Mouse (Mus musculus): Measurements from ENCODE around the gene Ostf1. TPM values are rescaled to one million over a fixed set of nuclear protein-coding genes. Genes with fewer than 3 reads are reported as not detected.

The Ostf1 gene
- total and polyA plus RNA-seq, 3 experiments = 110 to 175 (median 131) TPM

DNA sequence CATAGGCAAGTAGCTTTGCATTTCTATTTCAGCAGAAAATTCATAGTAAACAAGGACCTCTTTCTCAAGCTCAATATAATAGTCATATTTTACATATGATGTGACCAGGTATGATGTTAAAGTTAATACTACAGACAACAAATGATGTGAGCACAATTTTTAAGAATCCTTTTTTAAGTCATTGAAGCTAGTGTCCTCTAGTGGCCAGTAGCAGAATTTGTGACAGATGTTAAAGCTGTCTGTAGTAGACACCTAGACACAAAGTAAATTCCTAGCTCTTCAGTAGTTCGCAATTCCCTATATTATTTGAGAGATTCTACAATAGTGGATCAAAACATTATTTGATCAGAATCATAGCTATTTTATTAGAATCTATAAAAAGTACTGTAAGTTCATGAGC lies 73.9 kb downstream of the Ostf1 start:
- in situ Hi-C loops (cut with MboI; ENCODE audit: low pct_ligation_motif_present, low pct_unique_long_range_greater_than_20kb, low sequenced_read_pairs) = no loop called here
- Histone ChIP-seq H3K9me3 (replicated peaks; ENCODE audit: low read length) (no peaks in the 10 kb centered on the region), H3K4me1 (ENCODE audit: control insufficient read depth in 1 of 2, insufficient read depth in 2 of 2) (no peaks in the 10 kb centered on the region), H3K79me2 (replicated peaks; ENCODE audit: control insufficient read depth, extremely low read depth, insufficient read depth, poor library complexity, severe bottlenecking) (no peaks in the 10 kb centered on the region), H3K4me2 (ENCODE audit: insufficient read depth, low read depth, poor library complexity, severe bottlenecking) (no peak overlapping the region), H3K4me3 (replicated peaks in 1 of 3; ENCODE audit: low read depth in 2 of 3, low read length in 2 of 3, poor library complexity in 1 of 3) (no peak overlapping the region), H3K9ac (ENCODE audit: insufficient read depth, low read depth) (no peak overlapping the region), H3K36me3 (replicated peaks in 1 of 2; ENCODE audit: control insufficient read depth in 1 of 2, insufficient read depth in 1 of 2, low read length in 1 of 2) (no peaks in the 10 kb centered on the region), H3K27me3 (replicated peaks) (no peaks in the 10 kb centered on the region), H3K27ac (ENCODE audit: insufficient read depth, low read depth) (no peak overlapping the region)
- no peak for DNase-seq (ENCODE audit: extremely low read depth)
- dilution Hi-C loops (cut with MboI; ENCODE audit: extremely low pct_ligation_motif_present, extremely low pct_unique_long_range_greater_than_20kb, low sequenced_read_pairs) = no loop called here
- peak; percentile 77 for TF ChIP-seq RAD21 (IDR thresholded peaks at IDR 0.05; ENCODE audit: low read depth, low read length)
- TF ChIP-seq EP300 (IDR thresholded peaks at IDR 0.05; ENCODE audit: low read length) = 0 out of 2 replicates have a peak, but pooled peaks have one; percentile 12
- TF ChIP-seq SMC3 (IDR thresholded peaks at IDR 0.05; ENCODE audit: low read depth, low read length) = peak; percentile 66
- peak; percentile 61 to 79 for TF ChIP-seq CTCF (conservative IDR thresholded peaks at IDR 0.05 in 1 of 2, IDR thresholded peaks at IDR 0.05 in 1 of 2; ENCODE audit: low read depth in 2 of 2, low read length in 2 of 2)
- TF ChIP-seq TCF12 (IDR thresholded peaks at IDR 0.05; ENCODE audit: low read depth, low read length) = no peak

DNA sequence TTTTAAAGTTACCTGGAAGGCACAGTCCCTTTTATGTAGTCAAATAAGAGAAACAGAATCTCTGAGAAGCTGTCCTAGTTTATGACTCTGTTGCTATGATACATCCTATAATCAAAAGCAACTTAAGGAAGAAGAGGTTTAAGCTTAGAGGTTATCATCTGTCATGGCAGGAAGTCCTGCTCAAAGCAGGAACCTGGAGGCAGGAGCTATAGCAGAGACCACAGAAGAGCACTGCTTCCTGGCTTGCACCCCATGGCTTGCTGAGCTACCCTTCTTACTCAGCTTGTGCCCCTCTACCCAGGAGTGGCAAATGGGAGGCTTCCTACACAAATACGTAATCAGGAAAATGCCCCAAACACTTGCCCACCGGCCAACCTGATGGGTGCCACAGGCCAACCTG lies 76.0 kb downstream of the Ostf1 start:
- no peak overlapping the region for H3K9ac ChIP-seq (ENCODE audit: insufficient read depth, low read depth)
- DNase-seq (ENCODE audit: extremely low read depth) = no peak
- H3K4me2 ChIP-seq (ENCODE audit: insufficient read depth, low read depth, poor library complexity, severe bottlenecking) = no peak overlapping the region
- H3K9me3 ChIP-seq (replicated peaks; ENCODE audit: low read length) = no peaks in the 10 kb centered on the region
- no peaks in the 10 kb centered on the region for H3K36me3 ChIP-seq (replicated peaks in 1 of 2; ENCODE audit: control insufficient read depth in 1 of 2, insufficient read depth in 1 of 2, low read length in 1 of 2)
- no peak overlapping the region for H3K27ac ChIP-seq (ENCODE audit: insufficient read depth, low read depth)
- in situ Hi-C loops (cut with MboI; ENCODE audit: low pct_ligation_motif_present, low pct_unique_long_range_greater_than_20kb, low sequenced_read_pairs) (no loop called here), dilution Hi-C loops (cut with MboI; ENCODE audit: extremely low pct_ligation_motif_present, extremely low pct_unique_long_range_greater_than_20kb, low sequenced_read_pairs) (no loop called here)
- H3K27me3 ChIP-seq (replicated peaks) = no peaks in the 10 kb centered on the region
- no peak overlapping the region for H3K4me3 ChIP-seq (replicated peaks in 1 of 3; ENCODE audit: low read depth in 2 of 3, low read length in 2 of 3, poor library complexity in 1 of 3)
- TF ChIP-seq NELFE (IDR thresholded peaks at IDR 0.05; ENCODE audit: low read depth, low read length) (no peak), CHD1 (IDR thresholded peaks at IDR 0.05; ENCODE audit: low read depth, low read length) (no peak), JUND (conservative IDR thresholded peaks at IDR 0.05; ENCODE audit: low read depth, low read length) (no peak), HCFC1 (IDR thresholded peaks at IDR 0.05; ENCODE audit: low read depth, low read length) (no peak), IRF4 (IDR thresholded peaks at IDR 0.05; ENCODE audit: low read depth, low read length) (no peak), SMC3 (IDR thresholded peaks at IDR 0.05; ENCODE audit: low read depth, low read length) (no peak), USF2 (conservative IDR thresholded peaks at IDR 0.05; ENCODE audit: low read depth, low read length) (no peak), NRF1 (IDR thresholded peaks at IDR 0.05; ENCODE audit: low read depth, low read length) (no peak), BHLHE40 (IDR thresholded peaks at IDR 0.05; ENCODE audit: low read depth, low read length) (no peak), POLR2A (IDR thresholded peaks at IDR 0.05; ENCODE audit: low read depth, low read length) (no peak), ZKSCAN1 (IDR thresholded peaks at IDR 0.05; ENCODE audit: borderline replicate concordance, low read depth, low read length) (no peak), MEF2A (IDR thresholded peaks at IDR 0.05; ENCODE audit: borderline replicate concordance, low read depth, low read length) (no peak), MAZ (IDR thresholded peaks at IDR 0.05; ENCODE audit: low read depth, low read length) (no peak), ZMIZ1 (IDR thresholded peaks at IDR 0.05; ENCODE audit: low read depth, low read length) (no peak), POLR2AphosphoS2 (IDR thresholded peaks at IDR 0.05; ENCODE audit: low read depth, low read length) (no peak), PAX5 (IDR thresholded peaks at IDR 0.05; ENCODE audit: low read length) (no peak), GABPA (IDR thresholded peaks at IDR 0.05; ENCODE audit: insufficient replicate concordance, low read depth, low read length) (no peak)
- H3K79me2 ChIP-seq (replicated peaks; ENCODE audit: control insufficient read depth, extremely low read depth, insufficient read depth, poor library complexity, severe bottlenecking) = no peaks in the 10 kb centered on the region
- peaks cover 0 to 3% of the 10 kb centered on the region in 2 experiments; a peak in 1 of 4 replicates for H3K4me1 ChIP-seq (ENCODE audit: control insufficient read depth in 1 of 2, insufficient read depth in 2 of 2)

Measured in CH12.LX (cell line).